Mouse (Mus musculus) midbrain, embryonic 11.5 days (tissue): ENCODE measurements around the gene Srp72. TPM values are rescaled to one million over a fixed set of nuclear protein-coding genes. Genes with fewer than 3 reads are reported as not detected.

Source experiments
- ATAC-seq: fragments of 200-750 bp; cut with Nextera tagmentation; 2 replicates; pipeline ENCODE4 v1.8.0; 2017; ENCODE audit warnings: moderate TSS enrichment, moderate library complexity; ENCODE audit not compliant: low FRiP score
- DNase-seq: peaks from one replicate; pipeline ENCODE4 v3.0.0; 2015; ENCODE audit warnings: low spot score; ENCODE audit errors: missing footprints
- H3K27ac ChIP-seq: fragments of 300-500 bp; sonication (generic); 2 replicates; pipeline ENCODE4 v1.5.1; 2014; ENCODE audit warnings: low read depth, low read length
- H3K27me3 ChIP-seq: fragments of 300-500 bp; sonication (generic); 2 replicates; pipeline ENCODE4 v1.6.1; 2014; ENCODE audit warnings: mild to moderate bottlenecking, low read length, moderate library complexity, mixed read lengths; ENCODE audit not compliant: control insufficient read depth, insufficient read depth
- H3K36me3 ChIP-seq: fragments of 300-500 bp; sonication (generic); 2 replicates; pipeline ENCODE4 v1.6.1; 2014; ENCODE audit warnings: mild to moderate bottlenecking, low read length, moderate library complexity, mixed read lengths; ENCODE audit not compliant: control insufficient read depth, insufficient read depth
- H3K4me1 ChIP-seq: fragments of 300-500 bp; sonication (generic); 2 replicates; pipeline ENCODE4 v1.6.1; 2014; ENCODE audit warnings: low read length; ENCODE audit not compliant: control insufficient read depth, insufficient read depth
- H3K4me2 ChIP-seq: fragments of 300-500 bp; sonication (generic); 2 replicates; pipeline ENCODE4 v1.6.1; 2014; ENCODE audit warnings: mild to moderate bottlenecking, moderate library complexity
- H3K4me3 ChIP-seq: fragments of 300-500 bp; sonication (generic); 2 replicates; pipeline ENCODE4 v1.5.1; 2014; ENCODE audit warnings: low read depth, low read length
- H3K9ac ChIP-seq: fragments of 300-500 bp; sonication (generic); 2 replicates; pipeline ENCODE4 v1.6.1; 2014; ENCODE audit warnings: low read length
- H3K9me3 ChIP-seq: fragments of 300-500 bp; sonication (generic); 2 replicates; pipeline ENCODE4 v1.6.1; 2016; ENCODE audit warnings: low read length; ENCODE audit not compliant: control insufficient read depth
- WGBS: fragments of 180-500 bp; shearing (Covaris S2); extraction: QIAGEN DNeasy Blood & Tissue Kit; methylation state at CpG from one replicate; pipeline ENCODE4 v1.1.7; 2014; 5-methylcytosine and 5-hydroxymethylcytosine counted together
- polyA plus RNA-seq: library from polyadenylated mRNA; unstranded; fragments of >200 nt; fragmentation: Nextera tagmentation; extraction: Ambion mirVana; gene quantifications from 2 replicates; pipeline ENCODE4 v1.2.1, GENCODE M21; 2014

Srp72 gene
- polyA plus RNA-seq = 71.9 and 74.5 TPM in 2 replicates

GRCm38 (mm10) chr5:76974554-76975285 lies at the start of gene Srp72:
Gene Srp72, plus strand, starts transcription at chr5:76974683.
- Histone ChIP-seq H3K9me3 (no peaks in the 10 kb centered on the region), H3K9ac (peak within 1 kb of the TSS; percentile 67), H3K27me3 (no peaks in the 10 kb centered on the region), H3K4me3 (peak within 1 kb of the TSS; percentile 58), H3K4me2 (peak within 1 kb of the TSS; percentile 88), H3K4me1 (peaks cover 11% of the 10 kb centered on the region), H3K27ac (peak within 1 kb of the TSS; percentile 33), H3K36me3 (peaks cover 7% of the 10 kb centered on the region; the same call in 1 of the 2 replicates)
- peak; percentile 98 for DNase-seq
- WGBS = under 1% methylated on average over 57 of the region's 60 CpGs
- ATAC-seq = peak; percentile 97

- H3K4me1 ChIP-seq = no peaks in the 10 kb centered on the region
- peaks cover 12% of the 10 kb centered on the region; the same call in 1 of the 2 replicates for H3K9me3 ChIP-seq
- 89% methylated on average over 16 of the region's 16 CpGs for WGBS
- no peak for DNase-seq
- H3K4me3 ChIP-seq = no peak overlapping the region
- ATAC-seq = no peak
- H3K9ac ChIP-seq = no peak overlapping the region
- no peaks in the 10 kb centered on the region for H3K27me3 ChIP-seq
- H3K36me3 ChIP-seq = peaks cover 20% of the 10 kb centered on the region
- H3K27ac ChIP-seq = no peak overlapping the region
- H3K4me2 ChIP-seq = no peak overlapping the region
Measured at GRCm38 (mm10) chr5:76928124-76928832, 46.2 kb upstream of the Srp72 start.

DNA sequence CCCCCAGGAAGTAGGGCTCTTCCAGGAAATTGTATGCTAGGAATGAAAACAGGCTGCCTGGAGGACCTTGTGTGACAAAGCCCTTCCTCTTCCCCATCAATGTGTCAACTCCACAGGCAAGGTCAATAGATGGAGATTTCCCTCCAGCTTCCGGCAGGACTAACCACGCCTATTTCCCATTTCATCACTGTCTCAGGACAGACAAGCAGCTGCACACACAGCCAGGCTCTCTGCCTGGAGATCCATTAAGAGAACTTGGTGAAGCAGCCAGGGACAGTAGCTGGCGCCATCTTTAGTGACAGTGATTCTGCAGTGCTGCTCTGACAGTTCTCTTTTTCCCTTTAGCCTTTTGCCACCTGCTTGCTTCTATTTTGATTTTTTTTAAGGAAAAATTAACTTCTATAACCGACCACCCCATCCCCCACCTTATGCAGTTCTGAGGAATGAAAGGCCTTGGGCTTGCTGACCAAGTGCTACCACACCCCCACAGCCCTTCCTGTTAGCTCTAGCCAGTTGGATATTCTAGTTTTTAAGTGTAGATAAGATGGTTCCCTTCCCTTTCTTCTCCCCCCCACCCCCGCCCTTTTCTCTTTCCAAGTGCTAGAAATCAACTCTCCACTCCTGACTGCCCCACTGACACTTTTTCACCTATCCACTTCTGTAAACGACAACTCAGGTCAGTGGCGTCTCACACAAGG lies 45.2 kb upstream of the Srp72 start:
- H3K27ac ChIP-seq = no peak overlapping the region
- H3K36me3 ChIP-seq = peaks cover 20% of the 10 kb centered on the region
- WGBS = 84% methylated on average over 7 of the region's 7 CpGs
- no peak overlapping the region for H3K4me3 ChIP-seq
- ATAC-seq = no peak
- no peak for DNase-seq
- no peaks in the 10 kb centered on the region for H3K27me3 ChIP-seq
- H3K4me2 ChIP-seq = no peak overlapping the region
- H3K4me1 ChIP-seq = no peaks in the 10 kb centered on the region
- no peak overlapping the region for H3K9ac ChIP-seq
- H3K9me3 ChIP-seq = peaks cover 12% of the 10 kb centered on the region; the same call in 1 of the 2 replicates

DNA sequence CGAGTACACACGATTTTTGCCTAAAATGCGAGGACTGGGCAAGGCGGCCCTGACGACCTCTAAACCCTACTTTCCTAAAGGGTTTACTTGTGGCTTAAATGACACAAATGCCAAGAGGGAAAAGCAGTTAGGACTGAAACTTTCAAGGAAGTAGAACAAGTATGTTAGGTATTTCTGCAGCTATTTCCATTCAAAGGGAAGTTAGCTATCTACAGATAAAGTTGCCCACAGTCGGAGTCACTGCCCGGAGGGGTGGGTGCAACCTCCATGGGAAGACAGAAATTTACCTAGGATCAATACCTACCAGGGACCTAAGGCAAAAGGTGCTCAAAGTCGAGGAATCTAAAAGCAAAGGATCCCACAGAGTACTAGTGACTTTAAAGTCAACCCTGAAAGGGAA lies 34.8 kb upstream of the Srp72 start:
- H3K27me3 ChIP-seq = no peaks in the 10 kb centered on the region
- H3K4me1 ChIP-seq = no peaks in the 10 kb centered on the region
- no peak overlapping the region for H3K4me3 ChIP-seq
- H3K4me2 ChIP-seq = no peak overlapping the region
- DNase-seq (no peak), ATAC-seq (no peak)
- no peak overlapping the region for H3K27ac ChIP-seq
- WGBS = 94% methylated on average over 8 of the region's 8 CpGs
- no peaks in the 10 kb centered on the region for H3K9me3 ChIP-seq
- peaks cover 11% of the 10 kb centered on the region for H3K36me3 ChIP-seq
- no peak overlapping the region for H3K9ac ChIP-seq

DNA sequence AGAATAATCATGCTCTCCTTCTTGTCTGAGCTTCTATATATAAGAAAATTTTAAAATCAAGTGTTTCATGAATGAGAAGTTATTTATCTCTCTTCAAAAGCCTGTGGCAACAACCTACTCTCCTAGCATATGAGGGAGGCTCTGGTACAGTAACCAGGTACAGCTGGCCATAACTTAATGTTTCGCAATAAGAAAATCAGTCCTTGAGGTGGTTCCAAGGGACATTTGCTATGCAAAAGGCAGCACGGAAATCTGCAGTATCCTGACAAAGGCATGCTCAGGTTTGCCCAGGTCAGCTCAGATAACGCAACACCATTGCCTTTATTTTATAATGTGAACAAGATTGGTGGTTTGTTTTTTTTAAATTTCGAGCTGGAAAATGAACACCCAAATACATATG lies 32.5 kb upstream of the Srp72 start:
- Histone ChIP-seq H3K9ac (no peak overlapping the region), H3K27me3 (no peaks in the 10 kb centered on the region), H3K4me2 (no peak overlapping the region), H3K36me3 (peaks cover 11% of the 10 kb centered on the region), H3K4me1 (no peaks in the 10 kb centered on the region), H3K9me3 (no peaks in the 10 kb centered on the region), H3K27ac (no peak overlapping the region), H3K4me3 (no peak overlapping the region)
- WGBS = 91% methylated on average over 4 of the region's 4 CpGs
- ATAC-seq (no peak), DNase-seq (no peak)

GRCm38 (mm10) chr5:76942505-76942904 lies 32.0 kb upstream of the Srp72 start:
- Histone ChIP-seq H3K4me3 (no peak overlapping the region), H3K9me3 (no peaks in the 10 kb centered on the region), H3K27me3 (no peaks in the 10 kb centered on the region), H3K4me2 (no peak overlapping the region), H3K36me3 (peaks cover 11% of the 10 kb centered on the region), H3K27ac (no peak overlapping the region), H3K4me1 (no peaks in the 10 kb centered on the region), H3K9ac (no peak overlapping the region)
- DNase-seq = no peak
- WGBS = 91% methylated on average over 4 of the region's 4 CpGs
- no peak for ATAC-seq

DNA sequence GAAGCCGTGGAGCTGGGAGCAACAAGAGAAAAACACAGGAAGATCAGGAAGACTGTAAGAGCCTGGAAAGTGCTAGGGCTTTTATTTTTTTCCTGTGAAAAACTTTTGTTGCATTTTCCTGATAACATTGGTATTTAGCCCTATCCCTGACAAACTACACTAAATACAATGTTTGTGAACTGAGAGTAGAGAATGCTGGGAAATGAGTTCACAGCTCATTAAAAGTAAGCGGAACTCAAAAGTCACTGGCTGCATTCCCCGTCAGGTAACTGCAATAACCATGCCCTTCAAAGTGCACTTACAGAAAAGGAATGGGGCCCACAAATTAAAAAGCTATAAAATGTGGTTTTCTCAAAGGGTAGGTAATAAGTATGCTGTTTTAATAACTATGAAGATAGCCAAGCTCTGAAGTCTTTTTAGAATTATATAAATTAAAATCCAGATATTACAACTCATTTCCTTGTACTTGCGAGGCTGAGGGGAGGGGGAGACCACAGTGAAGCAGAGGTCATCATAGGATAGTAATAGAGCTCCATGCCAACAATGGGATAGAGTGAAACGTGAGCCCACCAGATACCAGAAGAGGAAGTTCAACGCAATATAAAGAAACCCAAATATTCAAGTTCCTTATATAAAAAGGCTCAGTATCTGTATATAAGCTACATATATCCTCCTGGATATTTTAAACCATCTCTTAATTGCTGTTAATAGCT lies 29.4 kb upstream of the Srp72 start:
- Histone ChIP-seq H3K9ac (no peak overlapping the region), H3K36me3 (peaks cover 4% of the 10 kb centered on the region; the same call in 1 of the 2 replicates), H3K27me3 (no peaks in the 10 kb centered on the region), H3K27ac (no peak overlapping the region), H3K4me2 (no peak overlapping the region), H3K4me3 (no peak overlapping the region), H3K9me3 (no peaks in the 10 kb centered on the region), H3K4me1 (peaks cover 6% of the 10 kb centered on the region)
- DNase-seq (no peak), ATAC-seq (no peak)
- WGBS = 85% methylated on average over 6 of the region's 6 CpGs

DNA sequence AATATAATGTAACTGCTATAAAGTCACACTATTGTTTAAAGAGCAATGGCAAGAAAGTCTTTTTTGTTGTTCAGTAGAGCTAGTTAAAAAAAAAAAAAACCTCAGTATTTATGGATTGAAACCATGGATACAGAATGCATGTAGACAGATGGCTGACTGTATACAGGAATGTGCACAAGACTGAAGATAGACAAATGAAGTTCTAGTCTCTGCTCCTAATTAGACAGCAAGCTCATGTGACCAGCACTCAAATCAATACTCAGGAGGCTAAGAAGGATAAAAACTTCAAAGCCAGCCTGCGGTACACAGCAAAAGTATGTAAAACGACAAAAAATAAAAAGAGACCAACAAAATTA lies 28.8 kb upstream of the Srp72 start:
- no peak overlapping the region for H3K27ac ChIP-seq
- no peaks in the 10 kb centered on the region for H3K9me3 ChIP-seq
- DNase-seq (no peak), ATAC-seq (no peak)
- H3K27me3 ChIP-seq = no peaks in the 10 kb centered on the region
- H3K36me3 ChIP-seq = peaks cover 1% of the 10 kb centered on the region; the same call in 1 of the 2 replicates
- WGBS = 90% methylated on average over 2 of the region's 2 CpGs
- H3K4me2 ChIP-seq = no peak overlapping the region
- H3K4me3 ChIP-seq = no peak overlapping the region
- peaks cover 6% of the 10 kb centered on the region for H3K4me1 ChIP-seq
- no peak overlapping the region for H3K9ac ChIP-seq
